Comparison of ENCODE assay signal across 15 mouse cellular contexts in genomic region chr12:70106508-70106907, GRCm38 (mm10). TPM values are rescaled to one million over a fixed set of nuclear protein-coding genes. Genes with fewer than 3 reads are reported as not detected.
DNase-seq lines count a peak whose midpoint lies in the region; ATAC-seq lines count a peak whose summit lies in the region.
"Had no signal": no experiment of that assay in that cellular context is flagged by ENCODE, and none has a peak within 500 bp of the region (broad histone marks: within the 10 kb centered on the region; RNA-seq: fewer than 3 reads in every experiment).

No protein-coding gene starts in this region.

- ATAC-seq in heart, embryonic 11.5 days (replicated peaks; ENCODE audit: insufficient number of reproducible peaks, low FRiP score, low TSS enrichment) = no peak
- ATAC-seq in embryonic facial prominence, embryonic 14.5 days (ENCODE audit: low read depth) = no peak
- ATAC-seq in neural tube, embryonic 13.5 days (ENCODE audit: low read depth) = no peak
- no peak for ATAC-seq in frontal cortex, adult (ENCODE audit: low TSS enrichment)
- ATAC-seq: CD4-positive, CD25-positive, alpha-beta regulatory T cell, adult 4 months had no signal

- H3K9ac ChIP-seq in heart, embryonic 11.5 days (ENCODE audit: low read depth, low read length) = no peak overlapping the region
- no peak overlapping the region for H3K9ac ChIP-seq in embryonic facial prominence, embryonic 14.5 days (ENCODE audit: low read depth, low read length)
- peak overlapping the region; percentile 53 for H3K9ac ChIP-seq in neural tube, embryonic 13.5 days
- H3K9ac ChIP-seq: liver, embryonic 13.5 days had no signal

- no peaks in the 10 kb centered on the region for H3K36me3 ChIP-seq in heart, embryonic 11.5 days (ENCODE audit: control insufficient read depth, insufficient read depth, low read length)
- 0 out of 2 replicates have a peak, but pooled peaks cover 2% of the 10 kb centered on the region for H3K36me3 ChIP-seq in embryonic facial prominence, embryonic 14.5 days (ENCODE audit: control insufficient read depth, insufficient read depth, low read length)
- H3K36me3 ChIP-seq in neural tube, embryonic 13.5 days = no peaks in the 10 kb centered on the region
- H3K36me3 ChIP-seq in heart, embryonic 10.5 days = peaks cover 7% of the 10 kb centered on the region; the same call in 1 of the 2 replicates
- H3K36me3 ChIP-seq: liver, embryonic 13.5 days had no signal

- no peak overlapping the region for H3K27ac ChIP-seq in heart, embryonic 11.5 days (ENCODE audit: low read depth, low read length)
- H3K27ac ChIP-seq in embryonic facial prominence, embryonic 14.5 days (replicated peaks; ENCODE audit: low read depth, low read length) = peak overlapping the region; percentile 40; the same call in 1 of the 2 replicates
- peak overlapping the region; percentile 6 for H3K27ac ChIP-seq in neural tube, embryonic 13.5 days (replicated peaks)
- no peak overlapping the region for H3K27ac ChIP-seq in heart, embryonic 10.5 days
- H3K27ac ChIP-seq: liver, embryonic 13.5 days; macrophage had no signal

- no peaks in the 10 kb centered on the region for H3K9me3 ChIP-seq in heart, embryonic 11.5 days (replicated peaks; ENCODE audit: control insufficient read depth, low read length)
- H3K9me3 ChIP-seq in embryonic facial prominence, embryonic 14.5 days (ENCODE audit: control insufficient read depth, low read length) = no peaks in the 10 kb centered on the region
- H3K9me3 ChIP-seq in neural tube, embryonic 13.5 days = no peaks in the 10 kb centered on the region
- H3K9me3 ChIP-seq in heart, embryonic 10.5 days = no peaks in the 10 kb centered on the region
- H3K9me3 ChIP-seq: liver, embryonic 13.5 days had no signal

- H3K4me3 ChIP-seq in heart, embryonic 11.5 days (ENCODE audit: low read depth, low read length) = no peak overlapping the region
- no peak overlapping the region for H3K4me3 ChIP-seq in embryonic facial prominence, embryonic 14.5 days (ENCODE audit: low read depth, low read length)
- H3K4me3 ChIP-seq in neural tube, embryonic 13.5 days = no peak overlapping the region
- no peak overlapping the region for H3K4me3 ChIP-seq in heart, embryonic 10.5 days
- H3K4me3 ChIP-seq: liver, embryonic 13.5 days had no signal

- H3K27me3 ChIP-seq in heart, embryonic 11.5 days (ENCODE audit: control insufficient read depth, insufficient read depth, low read length) = no peaks in the 10 kb centered on the region
- no peaks in the 10 kb centered on the region for H3K27me3 ChIP-seq in embryonic facial prominence, embryonic 14.5 days (replicated peaks; ENCODE audit: control insufficient read depth, insufficient read depth, low read length)
- no peaks in the 10 kb centered on the region for H3K27me3 ChIP-seq in neural tube, embryonic 13.5 days
- peaks cover 11% of the 10 kb centered on the region for H3K27me3 ChIP-seq in heart, embryonic 10.5 days (ENCODE audit: insufficient read depth, poor library complexity, severe bottlenecking)

- peaks cover 9% of the 10 kb centered on the region; the same call in 1 of the 2 replicates for H3K4me1 ChIP-seq in heart, embryonic 11.5 days (ENCODE audit: control insufficient read depth, insufficient read depth, low read length)
- peaks cover 33% of the 10 kb centered on the region for H3K4me1 ChIP-seq in embryonic facial prominence, embryonic 14.5 days (ENCODE audit: control insufficient read depth, insufficient read depth, low read length)
- peaks cover 89% of the 10 kb centered on the region for H3K4me1 ChIP-seq in neural tube, embryonic 13.5 days (replicated peaks)
- H3K4me1 ChIP-seq in heart, embryonic 10.5 days = peaks cover 39% of the 10 kb centered on the region

- DNase-seq in heart, adult 11 months = peak; percentile 73
- DNase-seq in Muller cell, postnatal 12 days (ENCODE audit: inconsistent ontology term) = peak; percentile 47
- peak; percentile 52 for DNase-seq in embryonic facial prominence, embryonic 14.5 days (ENCODE audit: low spot score)
- no peak for DNase-seq in heart, embryonic 10.5 days (ENCODE audit: low spot score)
- DNase-seq: adrenal gland, postnatal 14 days; cerebellum, adult 2 months; heart, postnatal 10 days; kidney, postnatal 36 days; liver, embryonic 13.5 days; right cerebral cortex, postnatal 4 days had no signal

- WGBS in heart, embryonic 11.5 days (ENCODE audit: insufficient replicate concordance) = 63% methylated on average over 9 of the region's 9 CpGs
- WGBS in embryonic facial prominence, embryonic 14.5 days = 45% methylated on average over 9 of the region's 9 CpGs
- WGBS in neural tube, embryonic 13.5 days = 37% methylated on average over 9 of the region's 9 CpGs
- 74% methylated on average over 9 of the region's 9 CpGs for WGBS in heart, embryonic 10.5 days

- no peak overlapping the region for H3K4me2 ChIP-seq in heart, embryonic 11.5 days
- no peak overlapping the region for H3K4me2 ChIP-seq in embryonic facial prominence, embryonic 14.5 days (ENCODE audit: low read depth, low read length)
- peak overlapping the region; percentile 87; the same call in 1 of the 2 replicates for H3K4me2 ChIP-seq in neural tube, embryonic 13.5 days
- H3K4me2 ChIP-seq: liver, embryonic 13.5 days had no signal

RNA-seq across cellular contexts. Expression of gene Nin, which starts 7.0 kb away (rescaled TPM):
- 7.8 and 9.1 TPM in 2 replicates for polyA plus RNA-seq in heart, embryonic 11.5 days (2014; fragmentation: Nextera tagmentation; extraction: Ambion mirVana)
- polyA plus RNA-seq in embryonic facial prominence, embryonic 14.5 days (2014; fragmentation: Nextera tagmentation; extraction: Ambion mirVana) = 17.0 and 19.2 TPM in 2 replicates
- 11.5 and 12.1 TPM in 2 replicates for polyA plus RNA-seq in neural tube, embryonic 13.5 days (2015; fragmentation: Nextera tagmentation; extraction: Ambion mirVana)
- polyA plus RNA-seq in heart, embryonic 10.5 days (2016; fragmentation: Nextera tagmentation; extraction: Ambion mirVana) = 5.9 and 9.1 TPM in 2 replicates

RNA-seq across cellular contexts. Expression of gene Abhd12b, which starts 47.4 kb away (rescaled TPM):
- polyA plus RNA-seq in heart, embryonic 11.5 days (2014; fragmentation: Nextera tagmentation; extraction: Ambion mirVana) = not detected in 2 replicates
- polyA plus RNA-seq in embryonic facial prominence, embryonic 14.5 days (2014; fragmentation: Nextera tagmentation; extraction: Ambion mirVana) = 0.17 and 0.39 TPM in 2 replicates
- polyA plus RNA-seq in neural tube, embryonic 13.5 days (2015; fragmentation: Nextera tagmentation; extraction: Ambion mirVana) = 0.13 TPM in 1 of 2 replicates, not detected in the other
- polyA plus RNA-seq in heart, embryonic 10.5 days (2016; fragmentation: Nextera tagmentation; extraction: Ambion mirVana) = not detected in 2 replicates
- polyA plus RNA-seq: cerebellum, adult 2 months; liver, embryonic 13.5 days; macrophage had no signal

Comparison
In these comparisons a context has a peak if more than half of its experiments do, and no peak if none do; other contexts are left out.
1. H3K27ac ChIP-seq: peak in embryonic facial prominence, embryonic 14.5 days (single experiment) and neural tube, embryonic 13.5 days (single experiment); none in heart, embryonic 11.5 days (single experiment) and heart, embryonic 10.5 days (single experiment).